Mouse (Mus musculus) adrenal gland, postnatal 36 days (tissue): ENCODE results near the gene Serpina9. TPM values are rescaled to one million over a fixed set of nuclear protein-coding genes. Genes with fewer than 3 reads are reported as not detected.

Experiments used
- total RNA-seq, 2 experiments: library from RNA; stranded (reverse); gene quantifications; 2 replicates each; pipeline ENCODE4 v1.2.3; 2021

Serpina9 gene
- total RNA-seq, 2 experiments from 2014 or later, result not detected

Other genes starting within 250 kb of the Serpina9 start
- gene Serpina1d, start 240.2 kb downstream of the Serpina9 start, total RNA-seq, result 1 to 10 TPM in 1 of 2 experiments, not detected in 1; 2.7 TPM
- 1 to 10 TPM in 1 of 2 experiments, not detected in 1; 5.0 TPM for gene Serpina1b, start 183.4 kb downstream of the Serpina9 start, total RNA-seq
- gene Serpina1a, start 150.2 kb downstream of the Serpina9 start, total RNA-seq, result 1 to 10 TPM in 1 of 2 experiments, not detected in 1; 4.3 TPM
- gene Serpina1c, start 108.9 kb downstream of the Serpina9 start, total RNA-seq, result 1 to 10 TPM in 1 of 2 experiments, not detected in 1; 2.5 TPM
- gene Serpina1e, start 54.8 kb downstream of the Serpina9 start, total RNA-seq, result 1 to 10 TPM in 1 of 2 experiments, under 1 TPM in 1; 0.23 to 8.7 TPM
- gene Serpina11, start 23.8 kb downstream of the Serpina9 start, total RNA-seq, result not detected
- gene Serpina12, start 30.7 kb upstream of the Serpina9 start, total RNA-seq, result under 1 TPM; 0.26 to 0.33 TPM
- under 1 TPM in 1 of 2 experiments, not detected in 1; 0.13 TPM for gene Serpina5, start 87.4 kb upstream of the Serpina9 start, total RNA-seq
- not detected for gene Serpina3a, start 99.0 kb upstream of the Serpina9 start, total RNA-seq
- gene Serpina3b, start 114.2 kb upstream of the Serpina9 start, total RNA-seq, result under 1 TPM; 0.40 to 0.56 TPM
- 10 to 100 TPM; 15.0 to 21.3 TPM for gene Serpina3c, start 140.1 kb upstream of the Serpina9 start, total RNA-seq
- under 1 TPM; 0.13 to 0.23 TPM for gene Serpina3f, start 200.8 kb upstream of the Serpina9 start, total RNA-seq
- gene Serpina3g, start 222.5 kb upstream of the Serpina9 start, total RNA-seq, result 1 to 10 TPM; 3.4 to 4.1 TPM
- gene Serpina3i, start 249.4 kb upstream of the Serpina9 start, total RNA-seq, result under 1 TPM in 1 of 2 experiments, not detected in 1; 0.26 TPM